Mouse (Mus musculus): ENCODE measurements around the gene Plppr2. TPM values are rescaled to one million over a fixed set of nuclear protein-coding genes. Genes with fewer than 3 reads are reported as not detected.

Plppr2 gene
- total and polyA plus RNA-seq, 3 experiments: 1.3 to 13.9 TPM; not detected in 1

GRCm38 (mm10) chr9:21987592-21988342 lies 50.9 kb downstream of the Plppr2 start:
- Histone ChIP-seq H3K79me2 (ENCODE audit: control insufficient read depth, insufficient read depth, low read length, poor library complexity) (no peaks in the 10 kb centered on the region), H3K4me3 (ENCODE audit: control insufficient read depth in 1 of 2, insufficient read depth in 1 of 2, low read depth in 2 of 2, low read length in 2 of 2) (no peak overlapping the region), H3K27me3 (ENCODE audit: control insufficient read depth in 1 of 2, insufficient read depth in 2 of 2, low read length in 2 of 2) (peaks cover 22 to 37% of the 10 kb centered on the region in 2 experiments), H3K27ac (ENCODE audit: control insufficient read depth, low read depth, low read length) (no peak overlapping the region), H3K4me1 (ENCODE audit: control insufficient read depth in 1 of 2, insufficient read depth in 2 of 2, low read length in 2 of 2) (no peaks in the 10 kb centered on the region), H3K36me3 (ENCODE audit: control insufficient read depth in 1 of 2, insufficient read depth in 2 of 2, low read length in 2 of 2) (no peaks in the 10 kb centered on the region), H3K9me3 (replicated peaks; ENCODE audit: insufficient read depth, low read length) (no peaks in the 10 kb centered on the region), H3K9ac (ENCODE audit: control insufficient read depth, low read depth, low read length, poor library complexity, severe bottlenecking) (no peak overlapping the region)
- no peak for TF ChIP-seq ZC3H11A (IDR thresholded peaks at IDR 0.05; ENCODE audit: low read depth, low read length)
- TF ChIP-seq MYC (IDR thresholded peaks at IDR 0.05; ENCODE audit: low read depth, low read length): no peak
- no peak for TF ChIP-seq ZKSCAN1 (IDR thresholded peaks at IDR 0.05; ENCODE audit: low read depth, low read length)
- TF ChIP-seq TAL1 (IDR thresholded peaks at IDR 0.05; ENCODE audit: low read length): no peak
- TF ChIP-seq POLR2AphosphoS5 (IDR thresholded peaks at IDR 0.05; ENCODE audit: borderline replicate concordance, low read depth, low read length): no peak
- no peak for TF ChIP-seq POLR2AphosphoS2 (IDR thresholded peaks at IDR 0.05; ENCODE audit: low read length)
- no peak for TF ChIP-seq ZMIZ1 (IDR thresholded peaks at IDR 0.05; ENCODE audit: low read depth, low read length)
- TF ChIP-seq E2F4 (IDR thresholded peaks at IDR 0.05; ENCODE audit: borderline replicate concordance, low read depth, low read length): no peak
- TF ChIP-seq SMC3 (IDR thresholded peaks at IDR 0.05; ENCODE audit: low read depth, low read length): no peak
- TF ChIP-seq TCF12 (IDR thresholded peaks at IDR 0.05; ENCODE audit: low read depth, low read length): no peak
- TF ChIP-seq ZNF384 (IDR thresholded peaks at IDR 0.05; ENCODE audit: low read depth, low read length): no peak
- no peak for TF ChIP-seq ETS1 (IDR thresholded peaks at IDR 0.05; ENCODE audit: low read depth, low read length)
- no peak for TF ChIP-seq CHD2 (IDR thresholded peaks at IDR 0.05; ENCODE audit: low read length)
- no peak for TF ChIP-seq UBTF (IDR thresholded peaks at IDR 0.05; ENCODE audit: borderline replicate concordance, insufficient read depth, low read depth, low read length)
- no peak for TF ChIP-seq POLR2A (IDR thresholded peaks at IDR 0.05; ENCODE audit: control insufficient read depth in 1 of 2, insufficient read depth in 1 of 2, low read depth in 1 of 2, low read length in 2 of 2, poor library complexity in 1 of 2)
- TF ChIP-seq MAX (IDR thresholded peaks at IDR 0.05; ENCODE audit: low read length): no peak
- no peak for TF ChIP-seq MXI1 (IDR thresholded peaks at IDR 0.05; ENCODE audit: low read depth, low read length)
- no peak for DNase-seq (ENCODE audit: low read depth, low spot score)

DNA sequence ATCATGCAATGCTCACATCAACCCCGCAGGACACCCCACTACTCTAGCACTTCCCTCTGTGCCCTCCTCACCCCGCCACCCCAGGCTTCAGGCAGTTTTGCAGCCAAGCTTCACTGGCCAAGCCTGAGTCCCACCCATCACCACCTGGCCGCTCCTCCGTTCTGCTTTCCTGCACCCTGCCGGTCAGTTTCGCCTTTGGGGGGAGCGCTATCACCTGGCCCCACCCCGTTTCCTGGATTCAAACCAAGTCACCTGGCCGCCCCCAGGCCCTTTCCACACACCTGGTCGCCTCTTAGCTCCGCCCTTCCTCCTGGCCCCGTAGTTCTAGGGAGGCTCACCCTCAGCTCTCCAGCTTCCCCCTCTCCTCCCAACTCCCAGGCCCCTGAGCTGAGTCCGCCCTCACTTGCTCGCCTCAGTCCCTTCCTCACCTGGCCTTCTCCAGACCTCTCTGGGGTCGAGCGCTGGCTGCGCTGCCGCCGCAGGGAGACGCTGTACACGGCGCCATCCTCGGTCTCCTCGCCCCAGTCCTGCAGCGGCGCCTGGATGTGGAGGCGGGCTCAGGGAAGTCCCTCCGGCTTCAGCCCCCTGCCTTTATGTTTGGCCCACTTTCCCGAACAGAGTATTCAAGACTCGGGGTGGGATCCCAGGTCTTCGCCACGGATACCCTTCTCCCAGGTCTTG lies 51.7 kb downstream of the Plppr2 start:
- no peak overlapping the region for H3K4me3 ChIP-seq (ENCODE audit: control insufficient read depth in 1 of 2, insufficient read depth in 1 of 2, low read depth in 2 of 2, low read length in 2 of 2)
- TF ChIP-seq MEF2A (IDR thresholded peaks at IDR 0.05; ENCODE audit: extremely low read depth, insufficient replicate concordance, low read depth, low read length, poor library complexity, severe bottlenecking) (no peak), CHD2 (IDR thresholded peaks at IDR 0.05; ENCODE audit: low read length) (no peak), E2F4 (IDR thresholded peaks at IDR 0.05; ENCODE audit: borderline replicate concordance, low read depth, low read length) (no peak), TBP (IDR thresholded peaks at IDR 0.05; ENCODE audit: low read depth, low read length) (no peak), ETS1 (IDR thresholded peaks at IDR 0.05; ENCODE audit: low read depth, low read length) (no peak), ZC3H11A (IDR thresholded peaks at IDR 0.05; ENCODE audit: low read depth, low read length) (no peak), MAX (IDR thresholded peaks at IDR 0.05; ENCODE audit: low read length) (no peak)
- H3K9ac ChIP-seq (ENCODE audit: control insufficient read depth, low read depth, low read length, poor library complexity, severe bottlenecking): no peak overlapping the region
- H3K9me3 ChIP-seq (replicated peaks; ENCODE audit: insufficient read depth, low read length): no peaks in the 10 kb centered on the region
- H3K27ac ChIP-seq (ENCODE audit: control insufficient read depth, low read depth, low read length): no peak overlapping the region
- DNase-seq (ENCODE audit: low read depth, low spot score): no peak
- H3K79me2 ChIP-seq (ENCODE audit: control insufficient read depth, insufficient read depth, low read length, poor library complexity): no peaks in the 10 kb centered on the region
- no peaks in the 10 kb centered on the region for H3K4me1 ChIP-seq (ENCODE audit: control insufficient read depth in 1 of 2, insufficient read depth in 2 of 2, low read length in 2 of 2)
- peaks cover 19 to 30% of the 10 kb centered on the region in 2 experiments for H3K27me3 ChIP-seq (ENCODE audit: control insufficient read depth in 1 of 2, insufficient read depth in 2 of 2, low read length in 2 of 2)
- H3K36me3 ChIP-seq (ENCODE audit: control insufficient read depth in 1 of 2, insufficient read depth in 2 of 2, low read length in 2 of 2): no peaks in the 10 kb centered on the region
